Mouse (Mus musculus) G1E (cell line): Measurements from ENCODE around the gene Cby3.

Experiments used
- CTCF ChIP-seq: IDR thresholded peaks from 2 replicates; pipeline ENCODE4 v1.5.1; 2012; ENCODE audit warnings: low read depth, low read length, inconsistent platforms, mixed read lengths
- GATA1 ChIP-seq: IDR thresholded peaks from 2 replicates; pipeline ENCODE4 v1.6.1; 2012; ENCODE audit warnings: borderline replicate concordance, low read length, inconsistent platforms, mixed read lengths
- POLR2AphosphoS5 ChIP-seq: IDR thresholded peaks from 2 replicates; pipeline ENCODE4 v1.6.1; 2012; ENCODE audit warnings: low read depth, low read length, inconsistent platforms; ENCODE audit not compliant: insufficient replicate concordance

DNA sequence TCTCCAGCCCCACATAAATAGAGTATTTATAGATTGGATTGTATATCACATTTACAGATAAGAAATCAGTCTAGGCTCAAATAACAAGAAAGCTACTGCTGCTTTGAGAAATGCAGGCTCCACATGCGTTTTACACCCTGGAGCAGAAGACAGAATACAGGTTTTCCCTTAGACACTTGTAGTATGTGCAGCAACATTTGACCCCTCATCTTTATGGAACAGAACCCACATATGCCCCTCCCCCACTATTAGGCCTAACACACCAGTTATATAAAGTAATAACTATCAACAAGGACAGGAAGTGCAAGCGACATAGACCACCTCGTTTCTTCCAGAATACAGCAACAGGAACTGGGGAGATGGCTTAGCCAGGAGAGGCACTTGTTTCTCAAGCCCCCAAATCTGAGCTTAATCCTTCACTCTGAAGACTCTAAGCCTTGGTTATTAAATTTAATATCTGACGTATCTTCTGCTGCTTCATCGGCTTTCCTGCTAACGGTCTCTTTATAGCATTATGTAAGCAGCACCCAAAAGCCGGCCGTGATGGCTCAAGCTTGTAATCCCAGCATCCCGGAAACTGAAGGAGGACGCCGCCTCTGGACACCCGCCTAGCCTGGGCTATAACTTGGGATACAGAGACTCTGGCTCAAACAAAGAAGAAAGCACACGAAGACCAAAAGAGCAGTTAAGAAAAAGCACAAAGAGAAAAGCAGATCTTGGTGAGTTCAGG lies 20.2 kb downstream of the Cby3 start:
- TF ChIP-seq CTCF, result no peak
- TF ChIP-seq POLR2AphosphoS5, result no peak
- TF ChIP-seq GATA1, result no peak
